Comparison of ENCODE assay signal across 7 mouse cellular contexts in the genomic region with DNA sequence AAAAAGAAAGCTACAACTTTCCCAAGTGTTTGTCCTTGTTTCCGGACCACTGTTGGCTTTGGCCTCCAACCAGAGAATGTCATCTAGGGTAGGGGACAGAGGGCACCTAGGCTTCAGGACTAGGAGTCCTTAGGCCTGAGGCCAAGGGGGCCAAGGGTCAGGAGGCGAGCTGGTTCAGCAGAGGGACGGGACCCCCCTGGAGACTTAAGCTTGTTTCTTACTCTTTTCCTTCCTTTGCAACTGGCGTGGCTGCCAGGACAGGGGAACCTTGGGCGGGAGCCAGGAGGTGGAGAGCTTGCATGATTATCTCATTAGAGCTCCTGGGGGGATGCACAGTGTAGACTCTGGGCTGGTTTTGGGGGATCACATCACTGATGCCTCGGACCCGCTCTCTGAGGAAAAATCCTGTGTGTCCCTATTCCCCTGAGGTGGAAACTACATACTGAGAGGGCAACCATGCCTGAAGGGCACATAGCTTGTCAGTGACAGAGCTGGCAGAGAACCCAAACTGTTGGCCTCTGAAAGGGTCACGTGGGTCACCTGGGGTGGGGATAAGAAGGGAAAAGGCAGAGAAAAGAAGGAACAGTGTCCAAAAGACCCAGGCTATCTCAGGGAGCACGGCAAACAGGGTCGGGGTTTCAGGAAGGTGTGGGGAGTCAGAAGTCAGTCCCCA. TPM values are rescaled to one million over a fixed set of nuclear protein-coding genes. Genes with fewer than 3 reads are reported as not detected.
A peak's percentile ranks its signal among the peaks of the same experiment; 100 is the strongest.
DNase-seq lines count a peak whose midpoint lies in the region; ATAC-seq and TF ChIP-seq lines count a peak whose summit lies in the region.

No protein-coding gene starts in this region.

- H3K27me3 ChIP-seq in Patski: no peaks in the 10 kb centered on the region

- ATAC-seq in Patski: peak; percentile 40

- CTCF ChIA-PET in Patski (lab: Charles Lee): interaction anchor here (0.8 kb wide), 1 partner anchor 18 kb away, joined by 3 read pairs; no protein-coding TSS in a partner anchor

- TF ChIP-seq CTCF in Patski (IDR thresholded peaks at IDR 0.05): no peak
- TF ChIP-seq CTCF in layer of hippocampus, adult 2 months (conservative IDR thresholded peaks at IDR 0.05): no peak

- no peak overlapping the region for H3K4me3 ChIP-seq in layer of hippocampus, adult 2 months

- no peak overlapping the region for H3K27ac ChIP-seq in layer of hippocampus, adult 2 months

- POLR2A ChIA-PET in Patski (lab: Charles Lee): interaction anchor here (0.7 to 1.6 kb wide), 2 partner anchors 9 to 96 kb away, joined by 3 to 4 read pairs; no protein-coding TSS in a partner anchor

- intact Hi-C loops in gastrocnemius, postnatal 36 days (cut with DNase I): no loop called here

- in situ Hi-C loops in Patski (cut with MboI; ENCODE audit: low pct_unique_long_range_greater_than_20kb): no loop called here

- DNase-seq in Patski (ENCODE audit: low read depth, low spot score): no peak
- peak; percentile 88 for DNase-seq in adrenal gland, postnatal 14 days
- DNase-seq in gastrocnemius, postnatal 36 days: peak; percentile 26 to 71
- DNase-seq in kidney, postnatal 10 days: peak; percentile 87
- DNase-seq in layer of hippocampus, adult 2 months (ENCODE audit: low spot score in 2 of 2): no peak
- no peak for DNase-seq in left cerebral cortex, adult 11 months (ENCODE audit: low spot score)
- no peak for DNase-seq in layer of hippocampus, adult 8-10 months (ENCODE audit: low spot score in 2 of 2)

RNA-seq across cellular contexts. Expression of gene Gm10300, which starts 8.3 kb away (rescaled TPM):
- polyA plus RNA-seq in Patski (2021): 0.21 TPM
- 0.19 TPM in 1 of 2 replicates, not detected in the other for total RNA-seq in adrenal gland, postnatal 14 days (2021)
- not detected for total RNA-seq in gastrocnemius, postnatal 36 days (2021)
- total RNA-seq in layer of hippocampus, adult 2 months (2021): not detected
- under 1 TPM in 2 of 4 experiments, not detected in 2; 0.20 to 0.23 TPM for total RNA-seq in layer of hippocampus, adult 8-10 months (2022)

RNA-seq across cellular contexts. Expression of gene Epb41, which starts 8.9 kb away (rescaled TPM):
- 53.5 TPM for polyA plus RNA-seq in Patski (2021)
- total RNA-seq in adrenal gland, postnatal 14 days (2021): 112 and 148 TPM in 2 replicates
- 10 to 100 TPM; 92.0 to 92.7 TPM for total RNA-seq in gastrocnemius, postnatal 36 days (2021)
- 10 to 100 TPM; 21.5 to 23.2 TPM for total RNA-seq in layer of hippocampus, adult 2 months (2021)
- total RNA-seq in layer of hippocampus, adult 8-10 months (2022): 10 to 100 TPM; 23.0 to 27.9 (median 25.7) TPM

Comparison
In these comparisons a context has a peak if more than half of its experiments do, and no peak if none do; other contexts are left out.
1. DNase-seq: peak in adrenal gland, postnatal 14 days (single experiment), gastrocnemius, postnatal 36 days (2 of 2) and kidney, postnatal 10 days (single experiment); none in Patski (single experiment), layer of hippocampus, adult 2 months (0 of 2), left cerebral cortex, adult 11 months (single experiment) and layer of hippocampus, adult 8-10 months (0 of 2).